Mouse (Mus musculus) neural tube, embryonic 15.5 days (tissue): ENCODE results near the gene Scamp4. TPM values are rescaled to one million over a fixed set of nuclear protein-coding genes. Genes with fewer than 3 reads are reported as not detected.

ENCODE experiments used
- ATAC-seq: fragments of 200-750 bp; cut with Nextera tagmentation; 2 replicates; pipeline ENCODE4 v1.8.0; 2017; ENCODE audit warnings: mild to moderate bottlenecking, moderate TSS enrichment, moderate library complexity; ENCODE audit not compliant: low FRiP score
- H3K27ac ChIP-seq: fragments of 300-500 bp; sonication (generic); replicated peaks from 2 replicates; pipeline ENCODE4 v1.5.1; 2015; ENCODE audit warnings: mild to moderate bottlenecking, inconsistent platforms
- H3K27me3 ChIP-seq: fragments of 300-500 bp; sonication (generic); replicated peaks from 2 replicates; pipeline ENCODE4 v1.6.1; 2015; ENCODE audit warnings: inconsistent platforms
- H3K36me3 ChIP-seq: fragments of 300-500 bp; sonication (generic); 2 replicates; pipeline ENCODE4 v1.6.1; 2015; ENCODE audit warnings: inconsistent platforms
- H3K4me1 ChIP-seq: fragments of 300-500 bp; sonication (generic); 2 replicates; pipeline ENCODE4 v1.6.1; 2015; ENCODE audit warnings: inconsistent platforms
- H3K4me2 ChIP-seq: fragments of 300-500 bp; sonication (generic); 2 replicates; pipeline ENCODE4 v1.6.1; 2015; ENCODE audit warnings: inconsistent platforms, mild to moderate bottlenecking, moderate library complexity
- H3K4me3 ChIP-seq: fragments of 300-500 bp; sonication (generic); replicated peaks from 2 replicates; pipeline ENCODE4 v1.5.1; 2015; ENCODE audit warnings: mild to moderate bottlenecking, inconsistent platforms
- H3K9ac ChIP-seq: fragments of 300-500 bp; sonication (generic); replicated peaks from 2 replicates; pipeline ENCODE4 v1.6.1; 2015; ENCODE audit warnings: mild to moderate bottlenecking, inconsistent platforms
- H3K9me3 ChIP-seq: fragments of 300-500 bp; sonication (generic); replicated peaks from 2 replicates; pipeline ENCODE4 v1.6.1; 2016; ENCODE audit warnings: inconsistent platforms
- WGBS: fragments of 180-500 bp; shearing (Covaris S2); methylation state at CpG from one replicate; pipeline ENCODE4 v1.1.7; 2015; ENCODE audit warnings: mixed read lengths; 5-methylcytosine and 5-hydroxymethylcytosine counted together
- microRNA-seq: library from miRNA; unstranded; fragments of <30 nt; microRNA quantifications from one replicate; pipeline ENCODE4, GENCODE M21; 2017
- polyA plus RNA-seq: library from polyadenylated mRNA; unstranded; fragments of >200 nt; fragmentation: Nextera tagmentation; extraction: Ambion mirVana; gene quantifications from 2 replicates; pipeline ENCODE4 v1.2.1, GENCODE M21; 2015

Scamp4 gene
- polyA plus RNA-seq, 1 experiment from 2014 or later = 68.2 TPM

- no peaks in the 10 kb centered on the region for H3K27me3 ChIP-seq
- ATAC-seq = no peak
- H3K27ac ChIP-seq = peak overlapping the region; percentile 64; the same call in 1 of the 2 replicates
- peaks cover 29% of the 10 kb centered on the region for H3K4me1 ChIP-seq
- 14% methylated on average over 10 of the region's 10 CpGs for WGBS
- 0 out of 2 replicates have a peak overlapping the region, but pooled peaks have one; percentile 12 for H3K4me3 ChIP-seq
- H3K9me3 ChIP-seq = no peaks in the 10 kb centered on the region
- no peak overlapping the region for H3K9ac ChIP-seq
- no peaks in the 10 kb centered on the region for H3K36me3 ChIP-seq
- peak overlapping the region; percentile 40 for H3K4me2 ChIP-seq
Observed at GRCm38 (mm10) chr10:80659213-80659612, 56.5 kb downstream of the Scamp4 start.

- peaks cover 28% of the 10 kb centered on the region for H3K4me1 ChIP-seq
- ATAC-seq = no peak
- no peak overlapping the region for H3K4me3 ChIP-seq
- no peaks in the 10 kb centered on the region for H3K9me3 ChIP-seq
- WGBS = 42% methylated on average over 5 of the region's 5 CpGs
- no peak overlapping the region for H3K9ac ChIP-seq
- H3K27ac ChIP-seq = no peak overlapping the region
- no peaks in the 10 kb centered on the region for H3K27me3 ChIP-seq
- H3K36me3 ChIP-seq = peaks cover 8% of the 10 kb centered on the region
- H3K4me2 ChIP-seq = no peak overlapping the region
Observed at GRCm38 (mm10) chr10:80661149-80661548, 58.5 kb downstream of the Scamp4 start.

- no peak for ATAC-seq
- WGBS = 59% methylated on average over 5 of the region's 5 CpGs
Observed at GRCm38 (mm10) chr10:80663485-80664196, 61.0 kb downstream of the Scamp4 start.

GRCm38 (mm10) chr10:80664197-80665015 is 61.7 kb downstream of the Scamp4 start:
- H3K9ac ChIP-seq = no peak overlapping the region
- H3K4me3 ChIP-seq = no peak overlapping the region
- no peaks in the 10 kb centered on the region for H3K9me3 ChIP-seq
- H3K4me1 ChIP-seq = peaks cover 15% of the 10 kb centered on the region; the same call in 1 of the 2 replicates
- peak overlapping the region; percentile 40 for H3K4me2 ChIP-seq
- H3K27me3 ChIP-seq = no peaks in the 10 kb centered on the region
- peaks cover 41% of the 10 kb centered on the region for H3K36me3 ChIP-seq
- WGBS = 43% methylated on average over 16 of the region's 16 CpGs
- 0 out of 2 replicates have a peak, but pooled peaks have one; percentile 2 for ATAC-seq
- peak overlapping the region; percentile 60; the same call in 1 of the 2 replicates for H3K27ac ChIP-seq

More at GRCm38 (mm10) chr10:80663485-80664196, 61.0 kb downstream of the Scamp4 start:
- H3K4me1 ChIP-seq = peaks cover 20% of the 10 kb centered on the region
- no peak overlapping the region for H3K4me2 ChIP-seq
- no peaks in the 10 kb centered on the region for H3K9me3 ChIP-seq
- H3K9ac ChIP-seq = 0 out of 2 replicates have a peak overlapping the region, but pooled peaks have one; percentile 14
- H3K36me3 ChIP-seq = peaks cover 33% of the 10 kb centered on the region
- no peaks in the 10 kb centered on the region for H3K27me3 ChIP-seq
- H3K4me3 ChIP-seq = no peak overlapping the region
- no peak overlapping the region for H3K27ac ChIP-seq

DNA sequence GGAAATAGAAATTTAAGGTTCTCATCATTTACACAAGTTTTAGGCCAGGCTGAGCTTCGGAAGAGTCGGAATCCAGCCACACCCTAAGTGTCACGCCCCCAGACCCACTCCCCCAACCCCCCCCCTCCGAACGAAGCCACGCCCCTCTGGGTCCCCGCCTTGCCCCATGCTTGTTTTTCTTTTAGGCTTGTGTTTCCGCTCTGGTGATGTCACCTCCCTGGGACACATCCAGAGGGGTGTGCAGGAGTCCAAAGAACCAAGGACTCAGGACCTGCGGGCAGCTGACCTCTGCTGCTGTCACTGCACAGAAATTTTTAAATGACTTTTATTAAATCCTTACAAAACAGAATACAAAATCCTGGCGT is 62.3 kb downstream of the Scamp4 start:
- H3K36me3 ChIP-seq = peaks cover 47% of the 10 kb centered on the region
- 0 out of 2 replicates have a peak, but pooled peaks have one; percentile 11 for ATAC-seq
- WGBS = 19% methylated on average over 10 of the region's 10 CpGs
- no peak overlapping the region for H3K9ac ChIP-seq
- no peaks in the 10 kb centered on the region for H3K27me3 ChIP-seq
- H3K4me2 ChIP-seq = peak overlapping the region; percentile 40
- peak overlapping the region; percentile 60; the same call in 1 of the 2 replicates for H3K27ac ChIP-seq
- H3K4me1 ChIP-seq = peaks cover 17% of the 10 kb centered on the region; the same call in 1 of the 2 replicates
- H3K9me3 ChIP-seq = no peaks in the 10 kb centered on the region
- H3K4me3 ChIP-seq = no peak overlapping the region

Small RNA genes within 50 kb of the gene (microRNA-seq; reads per million reads assigned to microRNA genes)
- gene Mir6912 = 0.87 reads per million

Other genes with a start within 250 kb of the Scamp4 start
- gene Plk5, start 246.4 kb upstream of the Scamp4 start, polyA plus RNA-seq = 3.9 and 6.1 TPM in 2 replicates
- gene Mex3d, start 215.2 kb upstream of the Scamp4 start, polyA plus RNA-seq = 9.1 and 14.0 TPM in 2 replicates
- gene Mbd3, start 203.3 kb upstream of the Scamp4 start, polyA plus RNA-seq = 195 and 209 TPM in 2 replicates
- 731 and 790 TPM in 2 replicates for gene Uqcr11, start 196.0 kb upstream of the Scamp4 start, polyA plus RNA-seq
- gene Tcf3, start 169.2 kb upstream of the Scamp4 start, polyA plus RNA-seq = 33.4 and 51.7 TPM in 2 replicates
- gene Onecut3, start 108.0 kb upstream of the Scamp4 start, polyA plus RNA-seq = 0.63 and 1.0 TPM in 2 replicates
- gene Atp8b3, start 63.7 kb upstream of the Scamp4 start, polyA plus RNA-seq = 1.4 and 1.5 TPM in 2 replicates
- gene Rexo1, start 41.3 kb upstream of the Scamp4 start, polyA plus RNA-seq = 29.5 TPM in 2 replicates
- 6.5 TPM in 2 replicates for gene Klf16, start 25.6 kb upstream of the Scamp4 start, polyA plus RNA-seq
- 148 and 152 TPM in 2 replicates for gene Abhd17a, start 12.5 kb upstream of the Scamp4 start, polyA plus RNA-seq
- gene Adat3, start within 50 bp of the Scamp4 start, polyA plus RNA-seq = 5.0 and 7.0 TPM in 2 replicates
- 3.0 and 3.2 TPM in 2 replicates for gene Gm49322, start 3.1 kb downstream of the Scamp4 start, polyA plus RNA-seq
- 106 and 118 TPM in 2 replicates for gene Csnk1g2, start 20.0 kb downstream of the Scamp4 start, polyA plus RNA-seq
- gene Btbd2, start 54.2 kb downstream of the Scamp4 start, polyA plus RNA-seq = 91.9 and 92.1 TPM in 2 replicates
- gene Mknk2, start 75.2 kb downstream of the Scamp4 start, polyA plus RNA-seq = 56.2 and 70.3 TPM in 2 replicates
- 53.0 and 58.8 TPM in 2 replicates for gene Mob3a, start 99.1 kb downstream of the Scamp4 start, polyA plus RNA-seq
- 43.3 and 46.8 TPM in 2 replicates for gene Izumo4, start 99.3 kb downstream of the Scamp4 start, polyA plus RNA-seq
- 108 and 115 TPM in 2 replicates for gene Ap3d1, start 139.4 kb downstream of the Scamp4 start, polyA plus RNA-seq
- gene Dot1l, start 152.3 kb downstream of the Scamp4 start, polyA plus RNA-seq = 19.3 and 20.3 TPM in 2 replicates
- gene Sf3a2, start 195.3 kb downstream of the Scamp4 start, polyA plus RNA-seq = 53.3 and 59.8 TPM in 2 replicates
- gene Plekhj1, start 195.8 kb downstream of the Scamp4 start, polyA plus RNA-seq = 135 and 146 TPM in 2 replicates
- gene Amh, start 202.4 kb downstream of the Scamp4 start, polyA plus RNA-seq = not detected in 2 replicates
- gene Jsrp1, start 210.6 kb downstream of the Scamp4 start, polyA plus RNA-seq = 1.2 and 2.5 TPM in 2 replicates
- 1,221 and 1,325 TPM in 2 replicates for gene Oaz1, start 223.8 kb downstream of the Scamp4 start, polyA plus RNA-seq
- gene Lingo3, start 241.2 kb downstream of the Scamp4 start, polyA plus RNA-seq = 14.6 and 18.6 TPM in 2 replicates